14 mouse cellular contexts compared by ENCODE assay signal in the genomic region with DNA sequence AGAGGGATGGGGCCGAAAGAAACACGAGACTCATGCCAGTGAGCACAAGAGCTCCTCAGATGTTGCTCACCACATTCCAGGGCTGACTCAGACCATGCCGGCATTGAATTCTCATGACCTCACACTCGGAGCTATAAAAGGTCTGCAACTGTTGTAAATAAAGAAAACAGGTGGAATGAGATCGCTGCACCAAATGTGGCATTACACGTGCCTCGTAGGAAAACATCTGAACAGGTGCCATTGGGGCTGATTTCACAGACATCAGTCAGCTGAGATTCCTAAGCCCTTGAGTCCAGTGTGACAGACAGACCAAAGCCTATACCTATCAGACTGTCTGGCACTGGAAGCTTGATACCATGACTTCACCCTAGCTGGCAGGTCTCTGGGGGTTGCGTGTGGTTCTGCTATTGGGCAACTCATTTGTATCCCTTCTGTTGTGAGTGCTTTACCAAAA.
DNase-seq lines count a peak whose midpoint lies in the region; ATAC-seq and TF ChIP-seq lines count a peak whose summit lies in the region.
"Had no signal": no experiment of that assay in that cellular context is flagged by ENCODE, and none has a peak within 500 bp of the region (broad histone marks: within the 10 kb centered on the region; RNA-seq: fewer than 3 reads in every experiment).

No protein-coding gene starts in this region.

- H3K36me3 ChIP-seq in heart, postnatal 0 days (replicated peaks; ENCODE audit: control insufficient read depth, insufficient read depth, low read length) = no peaks in the 10 kb centered on the region
- H3K36me3 ChIP-seq in limb, embryonic 14.5 days (ENCODE audit: control insufficient read depth, insufficient read depth, low read length) = no peaks in the 10 kb centered on the region
- H3K36me3 ChIP-seq: midbrain, embryonic 12.5 days had no signal

- CTCF ChIA-PET in Patski (lab: Charles Lee) = interaction anchor here (0.8 to 1.3 kb wide), 4 partner anchors 9 to 41 kb away, joined by 3 read pairs; no protein-coding TSS in a partner anchor

- TF ChIP-seq CTCF in heart, postnatal 0 days (IDR thresholded peaks at IDR 0.05; ENCODE audit: low read depth) = no peak
- TF ChIP-seq CTCF in Patski (IDR thresholded peaks at IDR 0.05) = no peak

- H3K9ac ChIP-seq in heart, postnatal 0 days (replicated peaks; ENCODE audit: low read depth, low read length) = no peak overlapping the region
- H3K9ac ChIP-seq in limb, embryonic 14.5 days (ENCODE audit: low read depth, low read length, severe bottlenecking) = no peak overlapping the region
- H3K9ac ChIP-seq: liver, postnatal 0 days; midbrain, embryonic 12.5 days had no signal

- WGBS in heart, postnatal 0 days = 36% methylated on average over 8 of the region's 8 CpGs
- WGBS in limb, embryonic 14.5 days = 33% methylated on average over 8 of the region's 8 CpGs

- POLR2A ChIA-PET in Patski (lab: Charles Lee) = no interaction called here

- peak; percentile 3 for DNase-seq in embryo, embryonic 10.5 days (ENCODE audit: low spot score)
- DNase-seq in embryo, embryonic 11 days = no peak
- no peak for DNase-seq in heart, postnatal 0 days (ENCODE audit: low spot score)
- no peak for DNase-seq in heart, adult 9 months (ENCODE audit: low spot score in 2 of 2)
- peak; percentile 77 for DNase-seq in Patski (ENCODE audit: low read depth, low spot score)
- DNase-seq in limb, embryonic 14.5 days (ENCODE audit: low spot score) = peak; percentile 39
- DNase-seq in yolk sac, embryonic 10.5 days (ENCODE audit: low spot score) = no peak
- DNase-seq: liver, postnatal 0 days; lung, postnatal 36 days; right cerebral cortex, postnatal 14 days had no signal

- H3K4me2 ChIP-seq in heart, postnatal 0 days (ENCODE audit: low read depth, low read length) = no peak overlapping the region
- no peak overlapping the region for H3K4me2 ChIP-seq in limb, embryonic 14.5 days (replicated peaks; ENCODE audit: low read depth, low read length, severe bottlenecking)
- H3K4me2 ChIP-seq: midbrain, embryonic 12.5 days had no signal

- no peak overlapping the region for H3K27ac ChIP-seq in heart, postnatal 0 days (ENCODE audit: low read depth)
- H3K27ac ChIP-seq in limb, embryonic 14.5 days (replicated peaks; ENCODE audit: low read depth, low read length) = no peak overlapping the region
- H3K27ac ChIP-seq: heart, adult 2 months; hindbrain, postnatal 0 days; midbrain, embryonic 12.5 days had no signal

- no peak for TF ChIP-seq POLR2A in limb, embryonic 14.5 days (IDR thresholded peaks at IDR 0.05; ENCODE audit: borderline replicate concordance, extremely low read depth, insufficient read depth, insufficient read length)

- no peaks in the 10 kb centered on the region for H3K4me1 ChIP-seq in heart, postnatal 0 days (ENCODE audit: control insufficient read depth, insufficient read depth)
- no peaks in the 10 kb centered on the region for H3K4me1 ChIP-seq in limb, embryonic 14.5 days (ENCODE audit: control insufficient read depth, insufficient read depth, low read length)
- H3K4me1 ChIP-seq: midbrain, embryonic 12.5 days had no signal

- in situ Hi-C loops in Patski (cut with MboI; ENCODE audit: low pct_unique_long_range_greater_than_20kb) = no loop called here

- no peak for TF ChIP-seq EP300 in heart, postnatal 0 days (IDR thresholded peaks at IDR 0.05; ENCODE audit: low read depth)

- H3K27me3 ChIP-seq in heart, postnatal 0 days (ENCODE audit: control insufficient read depth, insufficient read depth, low read length) = no peaks in the 10 kb centered on the region
- no peaks in the 10 kb centered on the region for H3K27me3 ChIP-seq in Patski
- no peaks in the 10 kb centered on the region for H3K27me3 ChIP-seq in limb, embryonic 14.5 days (ENCODE audit: control insufficient read depth, insufficient read depth, low read length)
- H3K27me3 ChIP-seq: midbrain, embryonic 12.5 days had no signal

- ATAC-seq in heart, postnatal 0 days (ENCODE audit: insufficient read depth, low read depth) = peak; percentile 74
- ATAC-seq in Patski = peak; percentile 99
- peak; percentile 92 for ATAC-seq in limb, embryonic 14.5 days (ENCODE audit: low FRiP score, low read depth)
- ATAC-seq: forebrain, embryonic 16.5 days; hindbrain, postnatal 0 days; liver, postnatal 0 days had no signal

- H3K4me3 ChIP-seq in heart, postnatal 0 days (ENCODE audit: low read depth, low read length) = no peak overlapping the region
- H3K4me3 ChIP-seq in limb, embryonic 14.5 days (replicated peaks; ENCODE audit: low read length) = no peak overlapping the region
- H3K4me3 ChIP-seq: heart, adult 2 months; midbrain, embryonic 12.5 days had no signal

- H3K9me3 ChIP-seq in heart, postnatal 0 days (replicated peaks; ENCODE audit: control insufficient read depth, low read length) = no peaks in the 10 kb centered on the region
- H3K9me3 ChIP-seq in limb, embryonic 14.5 days (ENCODE audit: control insufficient read depth, low read length) = no peaks in the 10 kb centered on the region
- H3K9me3 ChIP-seq: midbrain, embryonic 12.5 days had no signal

Comparison
In these comparisons a context has a peak if more than half of its experiments do, and no peak if none do; other contexts are left out.
1. DNase-seq: peak in embryo, embryonic 10.5 days (single experiment), Patski (single experiment) and limb, embryonic 14.5 days (single experiment); none in embryo, embryonic 11 days (single experiment), heart, postnatal 0 days (single experiment), heart, adult 9 months (0 of 2) and yolk sac, embryonic 10.5 days (single experiment).
2. Peak in every context shown above with its lines, with median percentiles within 50 percentile points of each other: ATAC-seq.